Mouse (Mus musculus): ENCODE results near the gene Bola2. TPM values are rescaled to one million over a fixed set of nuclear protein-coding genes. Genes with fewer than 3 reads are reported as not detected.

The Bola2 gene
- polyA plus RNA-seq (2015; fragmentation: Nextera tagmentation; extraction: Ambion mirVana) = 164 and 213 TPM in 2 replicates

DNA sequence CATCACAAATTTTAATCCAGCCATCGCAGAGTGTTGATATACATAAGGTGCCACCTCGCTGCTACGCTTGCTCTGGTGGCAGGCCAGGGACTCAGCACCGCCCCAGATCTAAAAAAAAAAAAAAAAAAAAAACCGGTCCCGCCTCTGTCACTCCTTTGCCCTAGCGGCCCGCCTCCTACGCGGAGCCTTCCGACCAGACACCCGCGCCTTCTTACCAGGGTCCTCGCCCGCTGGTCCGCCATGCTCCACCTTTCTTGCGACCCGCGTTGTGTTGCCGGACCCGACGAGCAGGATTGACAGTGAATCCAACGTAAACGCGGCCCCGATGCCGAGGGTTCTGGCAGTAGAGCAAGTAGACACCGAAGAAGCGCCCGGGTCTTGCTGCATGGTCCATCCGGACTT, at the start of gene Bola2:
TSS of gene Bola2 (plus strand) at position 192 of the 402 bp plus-strand sequence.

GRCm38 (mm10) chr7:126649231-126650051, 45.8 kb upstream of the Bola2 start, which contains the start of gene Sgf29:
Gene Sgf29, plus strand, starts transcription at chr7:126649309.

DNA sequence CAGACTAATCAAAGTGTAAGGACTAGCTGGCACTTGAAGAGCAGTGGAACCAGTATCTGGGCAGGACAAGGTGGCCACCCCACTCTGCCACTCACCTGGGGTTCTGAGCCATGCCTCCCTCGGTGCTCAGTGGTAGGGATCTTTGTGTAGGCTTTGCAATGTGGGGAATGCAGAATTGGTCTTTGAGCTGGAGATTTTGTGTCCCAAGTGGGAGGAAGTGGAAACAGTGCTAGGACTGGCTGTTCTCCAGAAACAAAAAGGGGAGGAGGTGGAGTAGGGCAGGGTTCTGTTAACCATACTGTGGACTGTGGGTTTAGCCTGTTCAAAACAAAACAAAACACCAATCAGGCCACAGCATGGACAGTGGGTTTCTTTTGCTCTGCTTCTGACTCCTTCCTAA, 19.0 kb upstream of the Bola2 start, which contains the start of gene Sult1a1:
TSS of gene Sult1a1 (minus strand) at position 226 of the 400 bp plus-strand sequence.

GRCm38 (mm10) chr7:126695631-126696207, 518 bp downstream of the Bola2 start, which contains the start of gene Slx1b:
Gene Slx1b, minus strand, starts transcription at chr7:126695784.

DNA sequence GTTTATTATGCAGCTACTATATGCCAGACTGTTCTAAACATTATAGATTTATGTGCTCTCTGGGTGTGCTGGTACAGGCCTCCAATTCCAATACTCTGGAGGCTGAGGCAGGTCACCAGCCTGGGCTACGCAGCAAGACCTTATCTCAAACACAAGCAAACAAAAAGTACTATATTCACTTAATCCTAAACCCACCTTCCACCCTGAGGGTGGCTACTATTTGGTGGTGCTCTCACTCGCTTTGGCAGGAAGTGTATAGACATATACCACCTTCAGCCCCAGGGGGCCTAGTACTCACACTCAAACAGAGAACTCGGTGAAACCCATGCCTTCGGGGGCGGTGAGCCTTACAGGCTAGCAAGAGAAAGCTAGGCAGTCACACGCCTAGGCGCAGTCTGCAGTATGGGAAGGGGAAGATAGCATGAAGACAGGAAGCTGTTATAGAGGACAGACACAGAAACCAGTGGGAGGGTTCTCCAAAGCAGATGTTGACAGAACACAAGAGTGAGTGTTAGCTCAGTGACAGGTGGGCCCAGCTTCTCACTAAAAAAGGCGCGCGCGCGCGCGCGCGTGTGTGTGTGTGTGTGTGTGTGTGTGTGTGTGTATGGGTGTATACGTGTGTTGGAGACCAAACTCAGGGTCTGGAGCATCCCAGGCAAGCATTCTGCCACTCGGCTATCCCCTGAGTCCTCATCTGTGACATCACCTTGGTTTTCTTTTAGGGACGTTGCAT, 12.4 kb downstream of the Bola2 start, which contains the start of gene Coro1a:
TSS of gene Coro1a (minus strand) at position 346 of the 733 bp plus-strand sequence.

Other genes starting within 250 kb of the Bola2 start
- gene Atp2a1, start 232.3 kb upstream of the Bola2 start, polyA plus RNA-seq (2015; fragmentation: Nextera tagmentation; extraction: Ambion mirVana) = 2.9 and 14.1 TPM in 2 replicates
- 29.9 and 34.6 TPM in 2 replicates for gene Sh2b1, start 220.0 kb upstream of the Bola2 start, polyA plus RNA-seq (2015; fragmentation: Nextera tagmentation; extraction: Ambion mirVana)
- 52.7 and 111 TPM in 2 replicates for gene Tufm, start 208.0 kb upstream of the Bola2 start, polyA plus RNA-seq (2015; fragmentation: Nextera tagmentation; extraction: Ambion mirVana)
- 31.8 and 38.3 TPM in 2 replicates for gene Atxn2l, start 192.0 kb upstream of the Bola2 start, polyA plus RNA-seq (2015; fragmentation: Nextera tagmentation; extraction: Ambion mirVana)
- gene Eif3c, start 129.0 kb upstream of the Bola2 start, polyA plus RNA-seq (2015; fragmentation: Nextera tagmentation; extraction: Ambion mirVana) = 124 and 159 TPM in 2 replicates
- 0.87 and 1.9 TPM in 2 replicates for gene Apobr, start 110.5 kb upstream of the Bola2 start, polyA plus RNA-seq (2015; fragmentation: Nextera tagmentation; extraction: Ambion mirVana)
- 18.2 and 21.2 TPM in 2 replicates for gene Cln3, start 109.6 kb upstream of the Bola2 start, polyA plus RNA-seq (2015; fragmentation: Nextera tagmentation; extraction: Ambion mirVana)
- gene Il27, start 100.5 kb upstream of the Bola2 start, polyA plus RNA-seq (2015; fragmentation: Nextera tagmentation; extraction: Ambion mirVana) = not detected in 2 replicates
- 25.1 and 37.7 TPM in 2 replicates for gene Nupr1, start 64.5 kb upstream of the Bola2 start, polyA plus RNA-seq (2015; fragmentation: Nextera tagmentation; extraction: Ambion mirVana)
- 21.8 and 29.0 TPM in 2 replicates for gene Sgf29, start 46.1 kb upstream of the Bola2 start, polyA plus RNA-seq (2015; fragmentation: Nextera tagmentation; extraction: Ambion mirVana)
- gene Sult1a1, start 19.0 kb upstream of the Bola2 start, polyA plus RNA-seq (2015; fragmentation: Nextera tagmentation; extraction: Ambion mirVana) = 41.3 and 56.5 TPM in 2 replicates
- 7.1 and 8.3 TPM in 2 replicates for gene Slx1b, start 383 bp downstream of the Bola2 start, polyA plus RNA-seq (2015; fragmentation: Nextera tagmentation; extraction: Ambion mirVana)
- gene Coro1a, start 12.4 kb downstream of the Bola2 start, polyA plus RNA-seq (2015; fragmentation: Nextera tagmentation; extraction: Ambion mirVana) = 30.5 and 42.8 TPM in 2 replicates
- 85.9 and 91.2 TPM in 2 replicates for gene Mapk3, start 64.2 kb downstream of the Bola2 start, polyA plus RNA-seq (2015; fragmentation: Nextera tagmentation; extraction: Ambion mirVana)
- gene Gdpd3, start 70.9 kb downstream of the Bola2 start, polyA plus RNA-seq (2015; fragmentation: Nextera tagmentation; extraction: Ambion mirVana) = 1.4 and 2.6 TPM in 2 replicates
- gene Ypel3, start 81.6 kb downstream of the Bola2 start, polyA plus RNA-seq (2015; fragmentation: Nextera tagmentation; extraction: Ambion mirVana) = 268 and 297 TPM in 2 replicates
- gene Tbx6, start 86.1 kb downstream of the Bola2 start, polyA plus RNA-seq (2015; fragmentation: Nextera tagmentation; extraction: Ambion mirVana) = 0.07 and 0.25 TPM in 2 replicates
- 149 and 172 TPM in 2 replicates for gene Ppp4c, start 97.1 kb downstream of the Bola2 start, polyA plus RNA-seq (2015; fragmentation: Nextera tagmentation; extraction: Ambion mirVana)
- gene Fam57b, start 102.3 kb downstream of the Bola2 start, polyA plus RNA-seq (2015; fragmentation: Nextera tagmentation; extraction: Ambion mirVana) = 3.6 and 8.0 TPM in 2 replicates
- not detected in 2 replicates for gene 4930451I11Rik, start 136.2 kb downstream of the Bola2 start, polyA plus RNA-seq (2015; fragmentation: Nextera tagmentation; extraction: Ambion mirVana)
- gene Doc2a, start 152.0 kb downstream of the Bola2 start, polyA plus RNA-seq (2015; fragmentation: Nextera tagmentation; extraction: Ambion mirVana) = 1.7 and 6.6 TPM in 2 replicates
- gene Hirip3, start 166.6 kb downstream of the Bola2 start, polyA plus RNA-seq (2015; fragmentation: Nextera tagmentation; extraction: Ambion mirVana) = 7.6 and 11.4 TPM in 2 replicates
- gene Ino80e, start 167.0 kb downstream of the Bola2 start, polyA plus RNA-seq (2015; fragmentation: Nextera tagmentation; extraction: Ambion mirVana) = 49.7 and 55.2 TPM in 2 replicates
- gene Taok2, start 189.3 kb downstream of the Bola2 start, polyA plus RNA-seq (2015; fragmentation: Nextera tagmentation; extraction: Ambion mirVana) = 17.9 and 23.1 TPM in 2 replicates
- gene Tmem219, start 227.5 kb downstream of the Bola2 start, polyA plus RNA-seq (2015; fragmentation: Nextera tagmentation; extraction: Ambion mirVana) = 50.5 and 58.1 TPM in 2 replicates
- 21.4 and 26.4 TPM in 2 replicates for gene Kctd13, start 233.5 kb downstream of the Bola2 start, polyA plus RNA-seq (2015; fragmentation: Nextera tagmentation; extraction: Ambion mirVana)

Data from adrenal gland, postnatal 0 days (tissue).